Mouse (Mus musculus): ENCODE measurements around the gene Rhoh.
A peak's percentile ranks its signal among the peaks of the same experiment; 100 is the strongest.

The Rhoh gene

GRCm38 (mm10) chr5:65895764-65896163 is 34.8 kb downstream of the Rhoh start:
- no peak for DNase-seq

- DNase-seq = no peak
Measured at GRCm38 (mm10) chr5:65897731-65898130, 36.7 kb downstream of the Rhoh start.

- DNase-seq = no peak
Measured at GRCm38 (mm10) chr5:65898683-65899082, 37.7 kb downstream of the Rhoh start.

- DNase-seq = no peak
Measured at GRCm38 (mm10) chr5:65900113-65900512, 39.1 kb downstream of the Rhoh start.

- DNase-seq = no peak
Measured at GRCm38 (mm10) chr5:65900862-65901265, 39.9 kb downstream of the Rhoh start.

- no peak for DNase-seq
Measured at GRCm38 (mm10) chr5:65901868-65902418, 40.9 kb downstream of the Rhoh start.

GRCm38 (mm10) chr5:65902811-65903210 is 41.8 kb downstream of the Rhoh start:
- no peak for DNase-seq

- no peak for DNase-seq
Measured at GRCm38 (mm10) chr5:65904476-65904875, 43.5 kb downstream of the Rhoh start.

GRCm38 (mm10) chr5:65908751-65909150 is 47.7 kb downstream of the Rhoh start:
- no peak for DNase-seq

- DNase-seq = peak; percentile 21
Measured at GRCm38 (mm10) chr5:65909321-65909720, 48.3 kb downstream of the Rhoh start.

GRCm38 (mm10) chr5:65910398-65910797 is 49.4 kb downstream of the Rhoh start:
- no peak for DNase-seq

GRCm38 (mm10) chr5:65911676-65912075 is 50.7 kb downstream of the Rhoh start:
- no peak for DNase-seq

- DNase-seq = no peak
Measured at GRCm38 (mm10) chr5:65912201-65912600, 51.2 kb downstream of the Rhoh start.

GRCm38 (mm10) chr5:65913126-65913525 is 52.1 kb downstream of the Rhoh start:
- no peak for DNase-seq

- DNase-seq = no peak
Measured at GRCm38 (mm10) chr5:65914342-65914741, 53.3 kb downstream of the Rhoh start.

- no peak for DNase-seq
Measured at GRCm38 (mm10) chr5:65916930-65917329, 55.9 kb downstream of the Rhoh start.

GRCm38 (mm10) chr5:65918601-65919000 is 57.6 kb downstream of the Rhoh start:
- no peak for DNase-seq

GRCm38 (mm10) chr5:65919326-65919725 is 58.3 kb downstream of the Rhoh start:
- DNase-seq = no peak

- DNase-seq = no peak
Measured at GRCm38 (mm10) chr5:65919904-65920303, 58.9 kb downstream of the Rhoh start.

- DNase-seq = no peak
Measured at GRCm38 (mm10) chr5:65920701-65921426, 59.9 kb downstream of the Rhoh start.

GRCm38 (mm10) chr5:65921477-65922138 is 60.6 kb downstream of the Rhoh start:
- DNase-seq = no peak

GRCm38 (mm10) chr5:65926666-65927065 is 65.7 kb downstream of the Rhoh start:
- DNase-seq = no peak

GRCm38 (mm10) chr5:65929162-65929561 is 68.1 kb downstream of the Rhoh start:
- DNase-seq = no peak

- DNase-seq = no peak
Measured at GRCm38 (mm10) chr5:65930171-65930570, 69.2 kb downstream of the Rhoh start.
